Mouse (Mus musculus) liver, embryonic 12.5 days (tissue): ENCODE data around the gene Nat9. TPM values are rescaled to one million over a fixed set of nuclear protein-coding genes. Genes with fewer than 3 reads are reported as not detected.

Experiments
- ATAC-seq: fragments of 200-750 bp; cut with Nextera tagmentation; 2 replicates; pipeline ENCODE4 v1.8.0; 2017; ENCODE audit warnings: moderate number of reproducible peaks, mild to moderate bottlenecking, moderate library complexity
- H3K27ac ChIP-seq: fragments of 300-500 bp; sonication (generic); 2 replicates; pipeline ENCODE4 v1.5.1; 2016; ENCODE audit warnings: mild to moderate bottlenecking
- H3K27me3 ChIP-seq: fragments of 300-500 bp; sonication (generic); replicated peaks from 2 replicates; pipeline ENCODE4 v1.6.1; 2016; ENCODE audit warnings: mild to moderate bottlenecking, moderate library complexity
- H3K36me3 ChIP-seq: fragments of 300-500 bp; sonication (generic); 2 replicates; pipeline ENCODE4 v1.6.1; 2016; ENCODE audit warnings: mild to moderate bottlenecking, moderate library complexity
- H3K4me1 ChIP-seq: fragments of 300-500 bp; sonication (generic); 2 replicates; pipeline ENCODE4 v1.6.1; 2016
- H3K4me2 ChIP-seq: fragments of 300-500 bp; sonication (generic); 2 replicates; pipeline ENCODE4 v1.6.1; 2016; ENCODE audit warnings: mild to moderate bottlenecking, moderate library complexity
- H3K4me3 ChIP-seq: fragments of 300-500 bp; sonication (generic); 2 replicates; pipeline ENCODE4 v1.5.1; 2016; ENCODE audit warnings: mild to moderate bottlenecking, moderate library complexity
- H3K9ac ChIP-seq: fragments of 300-500 bp; sonication (generic); 2 replicates; pipeline ENCODE4 v1.6.1; 2016; ENCODE audit warnings: mild to moderate bottlenecking, moderate library complexity
- H3K9me3 ChIP-seq: fragments of 300-500 bp; sonication (generic); replicated peaks from 2 replicates; pipeline ENCODE4 v1.6.1; 2016; ENCODE audit warnings: mild to moderate bottlenecking, moderate library complexity
- WGBS: fragments of 180-500 bp; shearing (Covaris S2); methylation state at CpG from one replicate; pipeline ENCODE4 v1.1.7; 2016; ENCODE audit not compliant: insufficient replicate concordance; 5-methylcytosine and 5-hydroxymethylcytosine counted together
- polyA plus RNA-seq: library from polyadenylated mRNA; unstranded; fragments of >200 nt; fragmentation: Nextera tagmentation; extraction: Ambion mirVana; gene quantifications from 2 replicates; pipeline ENCODE4 v1.2.1, GENCODE M21; 2016

Gene Nat9
- polyA plus RNA-seq, 1 experiment from 2014 or later = 12.9 TPM

- WGBS = 49% methylated on average over 14 of the region's 14 CpGs
- no peak overlapping the region for H3K9ac ChIP-seq
- 0 out of 2 replicates have a peak, but pooled peaks cover 5% of the 10 kb centered on the region for H3K27me3 ChIP-seq
- 0 out of 2 replicates have a peak overlapping the region, but pooled peaks have one; percentile 28 for H3K27ac ChIP-seq
- H3K4me3 ChIP-seq = no peak overlapping the region
- H3K4me2 ChIP-seq = no peak overlapping the region
- H3K9me3 ChIP-seq = no peaks in the 10 kb centered on the region
- no peaks in the 10 kb centered on the region for H3K36me3 ChIP-seq
- no peak for ATAC-seq
- H3K4me1 ChIP-seq = peaks cover 84% of the 10 kb centered on the region
Measured at GRCm38 (mm10) chr11:115226811-115227491, 39.3 kb upstream of the Nat9 start.

GRCm38 (mm10) chr11:115225301-115225700, 37.6 kb upstream of the Nat9 start:
- no peak overlapping the region for H3K27ac ChIP-seq
- no peak overlapping the region for H3K4me2 ChIP-seq
- ATAC-seq = no peak

GRCm38 (mm10) chr11:115224889-115225288, 37.2 kb upstream of the Nat9 start:
- Histone ChIP-seq H3K27ac (no peak overlapping the region), H3K9me3 (no peaks in the 10 kb centered on the region), H3K27me3 (0 out of 2 replicates have a peak, but pooled peaks cover 5% of the 10 kb centered on the region), H3K36me3 (no peaks in the 10 kb centered on the region), H3K9ac (no peak overlapping the region), H3K4me3 (no peak overlapping the region), H3K4me1 (peaks cover 69% of the 10 kb centered on the region), H3K4me2 (no peak overlapping the region)
- 45% methylated on average over 8 of the region's 8 CpGs for whole genome bisulfite sequencing
- no peak for ATAC-seq

More at GRCm38 (mm10) chr11:115225301-115225700, 37.6 kb upstream of the Nat9 start:
- H3K36me3 ChIP-seq = no peaks in the 10 kb centered on the region
- 79% methylated on average over 6 of the region's 6 CpGs for WGBS
- H3K9me3 ChIP-seq = no peaks in the 10 kb centered on the region
- H3K27me3 ChIP-seq = 0 out of 2 replicates have a peak, but pooled peaks cover 5% of the 10 kb centered on the region
- no peak overlapping the region for H3K4me3 ChIP-seq
- peaks cover 69% of the 10 kb centered on the region for H3K4me1 ChIP-seq
- no peak overlapping the region for H3K9ac ChIP-seq

GRCm38 (mm10) chr11:115223877-115224276, 36.2 kb upstream of the Nat9 start:
- no peak overlapping the region for H3K4me2 ChIP-seq
- 0 out of 2 replicates have a peak, but pooled peaks cover 5% of the 10 kb centered on the region for H3K27me3 ChIP-seq
- peaks cover 72% of the 10 kb centered on the region for H3K4me1 ChIP-seq
- H3K9me3 ChIP-seq = no peaks in the 10 kb centered on the region
- H3K27ac ChIP-seq = no peak overlapping the region
- H3K36me3 ChIP-seq = no peaks in the 10 kb centered on the region
- no peak overlapping the region for H3K9ac ChIP-seq
- WGBS = 44% methylated on average over 6 of the region's 6 CpGs
- no peak for ATAC-seq
- no peak overlapping the region for H3K4me3 ChIP-seq

GRCm38 (mm10) chr11:115223451-115223850, 35.8 kb upstream of the Nat9 start:
- H3K27ac ChIP-seq = no peak overlapping the region
- H3K9ac ChIP-seq = no peak overlapping the region
- H3K27me3 ChIP-seq = 0 out of 2 replicates have a peak, but pooled peaks cover 5% of the 10 kb centered on the region
- no peak for ATAC-seq
- H3K4me1 ChIP-seq = peaks cover 72% of the 10 kb centered on the region
- H3K4me3 ChIP-seq = no peak overlapping the region
- H3K9me3 ChIP-seq = no peaks in the 10 kb centered on the region
- WGBS = 63% methylated on average over 11 of the region's 11 CpGs
- no peaks in the 10 kb centered on the region for H3K36me3 ChIP-seq
- no peak overlapping the region for H3K4me2 ChIP-seq

- H3K9ac ChIP-seq = no peak overlapping the region
- no peak for ATAC-seq
- no peak overlapping the region for H3K4me2 ChIP-seq
- peaks cover 72% of the 10 kb centered on the region for H3K4me1 ChIP-seq
- H3K27ac ChIP-seq = no peak overlapping the region
- 47% methylated on average over 5 of the region's 5 CpGs for WGBS
- H3K27me3 ChIP-seq = 0 out of 2 replicates have a peak, but pooled peaks cover 5% of the 10 kb centered on the region
- no peaks in the 10 kb centered on the region for H3K9me3 ChIP-seq
- no peak overlapping the region for H3K4me3 ChIP-seq
- H3K36me3 ChIP-seq = no peaks in the 10 kb centered on the region
Measured at GRCm38 (mm10) chr11:115222570-115222969, 34.9 kb upstream of the Nat9 start.

GRCm38 (mm10) chr11:115222077-115222476, 34.4 kb upstream of the Nat9 start:
- WGBS = 67% methylated on average over 12 of the region's 12 CpGs
- ATAC-seq = no peak
- H3K27me3 ChIP-seq = 0 out of 2 replicates have a peak, but pooled peaks cover 5% of the 10 kb centered on the region
- H3K9ac ChIP-seq = no peak overlapping the region
- no peak overlapping the region for H3K4me2 ChIP-seq
- H3K36me3 ChIP-seq = no peaks in the 10 kb centered on the region
- H3K9me3 ChIP-seq = no peaks in the 10 kb centered on the region
- H3K4me1 ChIP-seq = peaks cover 71% of the 10 kb centered on the region
- H3K27ac ChIP-seq = no peak overlapping the region
- H3K4me3 ChIP-seq = no peak overlapping the region

- Histone ChIP-seq H3K4me3 (no peak overlapping the region), H3K9ac (no peak overlapping the region), H3K9me3 (no peaks in the 10 kb centered on the region), H3K36me3 (no peaks in the 10 kb centered on the region), H3K4me1 (peaks cover 47% of the 10 kb centered on the region), H3K4me2 (no peak overlapping the region), H3K27me3 (no peaks in the 10 kb centered on the region), H3K27ac (no peak overlapping the region)
- no peak for ATAC-seq
- 62% methylated on average over 10 of the region's 10 CpGs for WGBS
Measured at GRCm38 (mm10) chr11:115219685-115220084, 32.0 kb upstream of the Nat9 start.

- ATAC-seq = no peak
- 59% methylated on average over 9 of the region's 9 CpGs for WGBS
- Histone ChIP-seq H3K4me3 (no peak overlapping the region), H3K9ac (no peak overlapping the region), H3K9me3 (no peaks in the 10 kb centered on the region), H3K36me3 (no peaks in the 10 kb centered on the region), H3K4me1 (peaks cover 47% of the 10 kb centered on the region), H3K4me2 (no peak overlapping the region), H3K27ac (no peak overlapping the region), H3K27me3 (no peaks in the 10 kb centered on the region)
Measured at GRCm38 (mm10) chr11:115219263-115219662, 31.6 kb upstream of the Nat9 start.

GRCm38 (mm10) chr11:115217439-115218410, 30.1 kb upstream of the Nat9 start:
- Histone ChIP-seq H3K27me3 (no peaks in the 10 kb centered on the region), H3K4me2 (no peak overlapping the region), H3K4me1 (peaks cover 33% of the 10 kb centered on the region), H3K36me3 (no peaks in the 10 kb centered on the region), H3K27ac (no peak overlapping the region), H3K9me3 (no peaks in the 10 kb centered on the region), H3K4me3 (no peak overlapping the region), H3K9ac (no peak overlapping the region)
- no peak for ATAC-seq
- WGBS = 54% methylated on average over 18 of the region's 18 CpGs

GRCm38 (mm10) chr11:115215123-115215522, 27.5 kb upstream of the Nat9 start:
- Histone ChIP-seq H3K27me3 (no peaks in the 10 kb centered on the region), H3K4me2 (no peak overlapping the region), H3K9me3 (no peaks in the 10 kb centered on the region), H3K36me3 (no peaks in the 10 kb centered on the region; the same call in 1 of the 2 replicates), H3K27ac (no peak overlapping the region), H3K9ac (no peak overlapping the region), H3K4me1 (peaks cover 35% of the 10 kb centered on the region), H3K4me3 (no peak overlapping the region)
- WGBS = 49% methylated on average over 5 of the region's 5 CpGs
- ATAC-seq = no peak

GRCm38 (mm10) chr11:115212116-115212515, 24.5 kb upstream of the Nat9 start:
- Histone ChIP-seq H3K9ac (no peak overlapping the region), H3K27ac (no peak overlapping the region), H3K4me3 (no peak overlapping the region), H3K27me3 (no peaks in the 10 kb centered on the region), H3K36me3 (peaks cover 18% of the 10 kb centered on the region), H3K9me3 (no peaks in the 10 kb centered on the region), H3K4me1 (peaks cover 16% of the 10 kb centered on the region), H3K4me2 (no peak overlapping the region)
- no peak for ATAC-seq
- 68% methylated on average over 13 of the region's 13 CpGs for WGBS
